Mouse (Mus musculus) gastrocnemius, postnatal 25 days (tissue): Measurements from ENCODE around the gene Clptm1l. TPM values are rescaled to one million over a fixed set of nuclear protein-coding genes. Genes with fewer than 3 reads are reported as not detected.

Source experiments
- DNase-seq: peaks from one replicate; pipeline ENCODE4 v3.0.0; 2022
- long read RNA-seq, 2 experiments: library from polyadenylated mRNA; stranded (forward); transcript quantifications; one replicate each; pipeline ENCODE4 v2.0.0; 2021
- total RNA-seq, 2 experiments: library from RNA; stranded (reverse); gene quantifications; 1 replicate in 1 of 2; 2 replicates in 1 of 2; pipeline ENCODE4 v1.2.3; 2021

Gene Clptm1l
- total RNA-seq: 10 to 100 TPM; 30.6 to 37.1 TPM
- long read RNA-seq, experiment 1, transcript Clptm1l-201 (17 exons, 2,340 nt): major isoform, 12 of 13 reads
- long read RNA-seq, experiment 1, partial matches to known transcripts: 0 of 13 reads
- long read RNA-seq, experiment 1, other reads (novel, unspliced or antisense): 1 of 13 reads
- long read RNA-seq, experiment 2, transcript Clptm1l-201 (17 exons, 2,340 nt): major isoform, 22 of 28 reads
- long read RNA-seq, experiment 2, partial matches to known transcripts: 4 of 28 reads
- long read RNA-seq, experiment 2, other reads (novel, unspliced or antisense): 2 of 28 reads

GRCm38 (mm10) chr13:73603522-73604155 lies at the start of gene Clptm1l:
Clptm1l (plus strand) TSS chr13:73604006.
- DNase-seq: peak; percentile 95

DNA sequence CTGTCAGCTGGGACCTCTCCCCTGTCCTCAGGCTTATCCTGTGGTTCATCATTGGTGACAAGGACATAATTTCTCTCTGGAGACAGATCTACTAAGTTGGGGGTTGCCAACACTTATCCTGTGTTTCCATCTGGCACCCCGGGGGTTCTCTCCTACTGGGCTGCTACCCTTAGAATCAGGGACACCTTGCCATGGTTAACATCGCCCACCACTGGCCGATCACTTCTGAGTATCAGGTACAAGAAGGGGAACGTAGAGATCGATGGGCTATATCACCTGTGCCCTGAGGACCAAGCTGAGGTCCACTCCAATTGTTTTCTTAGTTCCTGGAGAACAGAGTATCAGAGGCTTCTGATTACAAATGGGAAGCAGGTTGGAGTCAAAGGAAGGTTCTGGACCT lies 39.6 kb upstream of the Clptm1l start:
- DNase-seq: no peak

GRCm38 (mm10) chr13:73575051-73575450 lies 28.8 kb upstream of the Clptm1l start:
- no peak for DNase-seq

DNA sequence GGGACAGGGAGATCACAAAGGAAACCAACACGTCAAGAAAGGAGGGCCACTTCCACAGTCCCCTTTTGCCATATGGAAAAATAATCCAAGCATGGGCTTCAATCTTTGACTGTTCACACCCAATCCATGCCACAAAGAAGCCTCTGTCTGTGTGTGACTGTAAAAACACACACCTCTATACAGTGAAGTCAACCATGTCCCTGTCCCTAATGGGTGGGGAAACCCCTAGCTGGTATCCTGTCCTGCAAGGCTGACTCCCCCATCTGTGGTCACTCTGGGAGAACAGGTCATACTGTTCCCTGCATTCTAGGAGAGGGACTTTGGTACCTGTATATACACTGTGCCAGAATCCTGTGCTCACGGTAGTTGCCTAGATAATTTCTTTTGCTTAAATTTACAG lies 26.5 kb upstream of the Clptm1l start:
- no peak for DNase-seq

DNA sequence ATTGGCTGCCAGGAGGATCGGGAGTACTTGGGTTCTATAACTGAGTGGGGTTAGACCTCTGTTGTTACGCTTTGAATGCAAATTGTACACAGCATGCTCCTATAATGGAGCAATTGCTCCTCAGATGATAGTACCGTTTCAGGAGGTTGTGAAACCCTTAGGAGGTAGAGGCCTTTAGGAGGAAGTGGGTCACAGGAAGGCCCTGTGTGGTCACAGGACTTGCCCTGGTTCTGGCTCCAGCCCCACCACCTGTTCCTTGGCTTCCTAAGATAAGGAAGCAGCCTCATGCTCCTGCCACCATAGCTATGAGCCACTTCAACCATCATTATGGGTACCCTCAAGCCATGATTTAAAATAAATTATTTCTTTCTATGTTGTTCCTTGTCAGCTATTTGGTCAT lies 12.3 kb upstream of the Clptm1l start:
- no peak for DNase-seq

DNA sequence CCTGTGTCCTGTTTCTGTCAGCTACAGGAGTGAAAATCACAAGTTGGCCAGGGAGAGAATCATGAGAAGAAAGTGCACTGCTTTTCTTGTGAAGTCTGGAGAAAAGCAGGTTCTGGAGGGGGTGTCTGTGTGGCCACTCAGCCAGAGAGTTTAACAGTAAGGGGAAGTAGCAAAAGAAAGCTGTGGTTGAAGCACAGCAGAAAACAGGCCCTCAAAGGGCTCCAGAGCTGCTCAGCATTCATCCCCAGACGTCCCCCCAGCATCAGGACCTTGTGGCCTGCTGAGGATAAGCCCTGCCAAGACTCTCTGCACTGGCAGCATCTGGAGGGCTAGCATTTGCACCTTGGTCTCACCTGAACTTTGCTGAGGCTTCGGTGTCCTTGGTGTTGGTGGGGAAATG lies 11.3 kb upstream of the Clptm1l start:
- no peak for DNase-seq

GRCm38 (mm10) chr13:73596276-73596675 lies 7.5 kb upstream of the Clptm1l start:
- DNase-seq: no peak

DNA sequence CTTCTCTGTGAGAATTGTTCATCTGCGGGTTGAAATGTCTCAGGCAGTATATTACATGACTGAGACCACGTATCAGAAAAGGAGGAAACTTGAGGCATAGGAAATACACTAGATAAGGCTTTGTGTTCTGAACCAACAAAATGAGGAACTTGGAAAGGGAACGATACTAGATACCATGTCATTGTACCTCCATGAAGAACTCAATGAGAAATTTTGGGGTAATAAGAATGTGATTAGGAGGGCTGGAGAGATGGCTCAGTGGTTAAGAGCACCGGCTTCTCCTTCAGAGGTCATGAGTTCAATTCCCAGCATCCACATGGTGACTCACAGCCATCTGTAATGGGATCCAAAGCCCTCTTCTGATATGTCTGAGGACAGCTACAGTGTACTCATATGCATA lies 3.6 kb upstream of the Clptm1l start:
- no peak for DNase-seq

- DNase-seq: no peak
Measured at GRCm38 (mm10) chr13:73603046-73603445, 760 bp upstream of the Clptm1l start.

DNA sequence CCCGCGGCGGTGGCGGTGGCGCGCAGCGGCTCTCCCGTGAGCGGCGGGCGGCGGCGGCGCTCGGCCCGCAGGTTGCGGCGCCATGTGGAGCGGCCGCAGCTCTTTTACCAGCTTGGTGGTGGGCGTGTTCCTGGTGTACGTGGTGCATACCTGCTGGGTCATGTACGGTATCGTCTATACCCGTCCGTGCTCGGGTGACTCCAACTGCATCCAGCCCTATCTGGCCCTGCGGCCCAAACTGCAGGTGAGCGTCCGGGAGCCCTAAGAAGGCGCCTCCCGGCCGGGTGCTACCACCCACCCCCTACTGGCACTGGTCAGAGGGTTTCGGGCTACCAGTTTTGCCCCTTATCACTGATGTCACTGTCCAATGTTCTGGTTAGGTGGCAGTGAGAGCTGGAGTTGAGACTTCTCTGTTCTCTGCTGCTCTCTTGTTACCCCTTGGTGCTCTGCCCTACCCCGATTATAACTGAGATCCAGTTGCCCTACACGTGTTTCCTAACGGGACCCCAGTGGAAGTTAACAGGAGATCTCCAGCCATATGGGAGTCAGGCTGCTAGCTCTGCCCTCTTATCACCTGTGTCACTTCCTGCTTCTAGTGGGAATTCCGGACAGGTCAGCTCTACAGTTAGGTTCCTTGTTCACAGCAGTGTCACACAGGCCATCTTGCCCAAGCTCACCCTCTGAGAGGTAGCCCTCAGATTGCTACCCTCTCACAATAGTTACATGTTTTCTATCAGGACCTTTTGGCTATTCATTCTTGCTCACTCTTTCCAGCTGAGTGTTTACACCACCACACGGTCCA lies 551 bp downstream of the Clptm1l start:
- DNase-seq: no peak

GRCm38 (mm10) chr13:73618406-73618805 lies 14.6 kb downstream of the Clptm1l start:
- DNase-seq: no peak

DNA sequence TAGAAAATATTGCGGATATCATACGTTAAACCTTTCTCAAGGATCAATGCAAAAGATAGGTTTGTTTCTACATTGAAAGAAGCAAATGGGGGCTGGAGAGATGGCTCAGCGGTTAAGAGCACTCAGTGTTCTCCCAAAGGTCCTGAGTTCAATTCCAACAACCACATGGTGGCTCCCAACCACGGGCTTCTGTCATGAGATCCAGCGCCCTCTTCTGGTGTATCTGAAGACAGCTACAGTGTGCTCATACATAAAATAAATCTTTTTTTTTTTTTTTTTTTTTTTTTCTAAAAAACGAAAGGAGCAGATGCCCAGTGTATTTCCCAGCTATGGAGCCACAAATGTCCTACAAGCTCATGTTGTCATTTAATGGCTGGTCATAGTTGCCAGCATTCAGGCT lies 16.8 kb downstream of the Clptm1l start:
- DNase-seq: no peak

DNA sequence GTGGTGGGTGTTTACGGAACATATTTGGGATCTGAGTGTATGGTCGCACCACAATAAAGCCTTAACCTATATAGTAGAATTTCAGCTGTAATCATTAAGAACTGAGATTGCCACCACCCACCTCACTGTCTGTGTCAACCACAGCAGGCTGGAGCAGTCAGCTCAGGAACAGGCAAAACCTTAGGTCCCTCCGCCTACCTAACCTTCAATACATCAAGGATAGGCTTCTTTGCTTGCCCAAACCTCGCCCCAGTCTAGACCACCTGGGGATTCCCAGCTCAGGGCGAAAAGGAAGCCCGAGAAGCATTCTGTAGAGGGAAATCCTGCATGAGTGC lies 22.6 kb downstream of the Clptm1l start:
- DNase-seq: no peak

- DNase-seq: peak; percentile 28
Measured at GRCm38 (mm10) chr13:73626745-73627549, 23.1 kb downstream of the Clptm1l start, which contains the start of gene Tert. Tert (plus strand) TSS chr13:73626911.

- DNase-seq: no peak
Measured at GRCm38 (mm10) chr13:73628586-73629113, 24.8 kb downstream of the Clptm1l start.

GRCm38 (mm10) chr13:73631837-73632236 lies 28.0 kb downstream of the Clptm1l start:
- no peak for DNase-seq

DNA sequence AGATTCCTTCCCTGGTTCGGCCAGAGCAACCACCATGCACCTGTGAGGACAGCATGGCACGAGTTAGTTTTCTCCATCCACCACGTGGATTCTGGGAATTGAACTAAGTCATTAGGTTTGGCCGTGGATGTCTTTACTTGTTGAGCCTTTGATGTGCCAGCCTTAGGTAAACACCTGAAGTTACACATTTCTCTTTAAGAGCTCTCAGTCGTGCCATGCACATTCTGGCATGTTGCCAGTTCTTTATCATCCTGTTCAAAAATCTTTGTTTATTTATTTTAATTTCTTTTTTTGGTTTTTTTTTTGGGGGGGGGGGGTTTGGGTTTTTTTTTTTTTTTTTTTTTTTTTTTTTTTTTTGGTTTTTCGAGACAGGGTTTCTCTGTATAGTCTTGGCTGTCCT lies 34.0 kb downstream of the Clptm1l start:
- no peak for DNase-seq

GRCm38 (mm10) chr13:73641296-73641695 lies 37.5 kb downstream of the Clptm1l start:
- no peak for DNase-seq

- DNase-seq: no peak
Measured at GRCm38 (mm10) chr13:73646397-73647087, 42.7 kb downstream of the Clptm1l start.

DNA sequence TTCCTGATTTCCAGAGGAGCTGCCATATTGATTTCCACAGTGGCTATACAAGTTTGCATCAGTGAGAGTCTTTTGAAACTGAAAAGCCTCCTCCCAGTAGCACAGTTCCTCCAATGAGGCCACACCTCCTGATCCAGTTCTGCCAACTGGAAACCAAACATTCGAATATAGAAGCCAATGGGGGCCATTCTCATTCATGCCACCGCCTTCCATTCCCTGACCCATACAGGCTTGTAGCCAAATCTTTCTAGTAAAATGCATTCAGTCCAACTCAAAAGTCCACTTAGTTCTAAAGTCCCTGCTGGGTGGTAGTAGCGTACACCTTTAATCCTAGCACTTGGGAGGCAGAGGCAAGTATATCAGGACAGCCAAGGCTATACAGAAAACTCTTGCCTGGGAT lies 49.5 kb downstream of the Clptm1l start:
- DNase-seq: no peak

DNA sequence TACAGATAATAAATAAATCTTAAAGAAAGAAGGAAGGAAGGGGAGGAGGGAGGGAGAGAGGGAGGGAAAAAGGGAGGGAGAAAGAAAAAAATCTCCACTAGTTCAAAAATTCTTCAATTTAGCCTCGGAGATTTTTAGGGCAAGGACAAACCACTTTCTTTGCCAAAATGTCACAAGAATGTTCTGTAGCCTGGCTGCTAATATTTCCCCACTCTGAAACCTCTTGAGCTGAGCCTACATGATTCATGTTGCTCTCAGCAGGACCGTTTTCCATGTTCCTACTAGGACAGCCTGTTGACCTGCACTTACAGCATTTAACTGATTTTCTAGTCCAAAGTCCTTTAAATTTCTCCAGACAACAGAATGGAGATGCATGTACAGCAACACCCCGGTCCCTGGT lies 51.2 kb downstream of the Clptm1l start:
- no peak for DNase-seq

DNA sequence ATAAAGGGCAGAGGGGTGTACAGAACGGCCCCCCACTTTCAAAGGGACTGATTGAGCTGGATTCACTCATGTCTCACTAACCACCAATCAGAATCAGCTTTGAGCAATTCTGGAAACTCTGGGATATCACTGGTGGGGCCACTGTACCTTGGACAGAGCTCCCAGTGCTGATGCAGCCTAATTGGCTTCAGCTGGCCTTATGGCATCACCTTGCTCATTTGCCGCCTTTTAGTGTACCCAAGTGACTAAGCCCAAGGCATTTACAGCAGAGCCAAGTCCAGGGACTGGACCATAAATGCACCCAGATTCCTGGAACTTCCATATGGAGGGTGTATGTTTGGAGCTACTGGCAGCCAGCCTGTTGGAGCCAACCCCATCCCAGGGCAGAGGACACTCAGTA lies 55.1 kb downstream of the Clptm1l start:
- no peak for DNase-seq
